9 mouse cellular contexts compared by ENCODE assay signal in the genomic region with DNA sequence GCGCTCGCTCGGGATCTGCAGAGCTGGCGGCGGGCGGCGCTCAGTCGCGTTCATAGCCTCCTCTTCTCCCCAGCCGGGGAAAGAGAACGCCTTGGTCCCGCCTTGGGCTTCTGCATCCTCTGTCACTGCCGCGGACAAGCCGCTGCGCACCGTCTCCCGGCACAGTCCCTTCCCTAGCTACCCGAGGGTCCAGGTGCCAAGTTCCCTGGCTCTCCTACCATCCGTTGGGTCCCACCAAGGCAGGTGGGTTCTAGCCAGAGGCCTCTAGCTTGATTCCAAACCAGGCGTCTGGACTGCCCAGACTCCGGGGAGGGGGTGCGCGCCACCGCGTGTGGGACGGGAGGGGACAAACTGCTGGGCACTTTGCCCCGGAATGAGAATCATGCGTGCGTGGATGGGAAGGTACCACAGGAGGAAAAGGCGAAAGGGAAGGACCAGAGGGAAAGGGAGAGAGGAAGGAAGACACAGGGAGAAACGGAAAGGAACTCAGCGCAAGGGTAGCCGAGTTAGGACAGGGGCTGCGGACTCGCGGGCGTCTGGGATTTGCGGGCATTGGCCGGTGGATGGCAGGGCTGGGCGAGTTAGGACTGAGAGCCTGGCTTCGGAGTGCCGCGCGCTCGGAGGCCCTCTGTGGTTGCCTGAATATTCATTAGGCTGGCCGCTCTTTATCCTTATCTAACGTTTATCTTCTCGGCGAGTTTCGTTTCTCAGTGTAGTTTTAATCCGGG. TPM values are rescaled to one million over a fixed set of nuclear protein-coding genes. Genes with fewer than 3 reads are reported as not detected.
DNase-seq lines count a peak whose midpoint lies in the region; ATAC-seq lines count a peak whose summit lies in the region.
"Had no signal": no experiment of that assay in that cellular context is flagged by ENCODE, and none has a peak within 500 bp of the region (broad histone marks: within the 10 kb centered on the region; RNA-seq: fewer than 3 reads in every experiment).

A gene (plus strand): TSS at position 353 of the 728 bp plus-strand sequence.

- no peaks in the 10 kb centered on the region for H3K9me3 ChIP-seq in lung, embryonic 16.5 days (ENCODE audit: control insufficient read depth, low read length)
- no peaks in the 10 kb centered on the region for H3K9me3 ChIP-seq in forebrain, embryonic 13.5 days (replicated peaks)
- H3K9me3 ChIP-seq in intestine, embryonic 16.5 days (ENCODE audit: control insufficient read depth, low read length), result no peaks in the 10 kb centered on the region
- H3K9me3 ChIP-seq in midbrain, embryonic 12.5 days, result no peaks in the 10 kb centered on the region

- H3K9ac ChIP-seq in lung, embryonic 16.5 days (ENCODE audit: low read length), result peak within 1 kb of the TSS; percentile 4; the same call in 1 of the 2 replicates
- peak within 1 kb of the TSS; percentile 30; the same call in 1 of the 2 replicates for H3K9ac ChIP-seq in forebrain, embryonic 13.5 days
- H3K9ac ChIP-seq in intestine, embryonic 16.5 days (ENCODE audit: low read depth, low read length), result no peak within 1 kb of the TSS
- peak within 1 kb of the TSS; percentile 35 for H3K9ac ChIP-seq in midbrain, embryonic 12.5 days (replicated peaks)

- peak; percentile 32; the same call in 1 of the 2 replicates for ATAC-seq in lung, embryonic 16.5 days (ENCODE audit: low read depth)
- ATAC-seq in forebrain, embryonic 13.5 days, result peak; percentile 48; the same call in 1 of the 2 replicates
- no peak for ATAC-seq in intestine, embryonic 16.5 days
- peak; percentile 42 for ATAC-seq in midbrain, embryonic 12.5 days (ENCODE audit: low FRiP score, low read depth)

- H3K4me1 ChIP-seq in lung, embryonic 16.5 days (replicated peaks; ENCODE audit: control insufficient read depth, insufficient read depth, low read length), result peaks cover 19% of the 10 kb centered on the region
- peaks cover 33% of the 10 kb centered on the region for H3K4me1 ChIP-seq in forebrain, embryonic 13.5 days
- H3K4me1 ChIP-seq in intestine, embryonic 16.5 days (ENCODE audit: control insufficient read depth, insufficient read depth, low read length), result peaks cover 17% of the 10 kb centered on the region
- peaks cover 52% of the 10 kb centered on the region for H3K4me1 ChIP-seq in midbrain, embryonic 12.5 days

- peaks cover 90% of the 10 kb centered on the region for H3K27me3 ChIP-seq in lung, embryonic 16.5 days (ENCODE audit: control insufficient read depth, insufficient read depth, low read depth, low read length)
- peaks cover 98% of the 10 kb centered on the region for H3K27me3 ChIP-seq in forebrain, embryonic 13.5 days
- peaks cover 88% of the 10 kb centered on the region for H3K27me3 ChIP-seq in intestine, embryonic 16.5 days (replicated peaks; ENCODE audit: control insufficient read depth, insufficient read depth, low read length)
- peaks cover 95% of the 10 kb centered on the region for H3K27me3 ChIP-seq in midbrain, embryonic 12.5 days

- peak within 1 kb of the TSS; percentile 73 for H3K4me2 ChIP-seq in lung, embryonic 16.5 days (ENCODE audit: low read depth, low read length)
- H3K4me2 ChIP-seq in forebrain, embryonic 13.5 days, result peak within 1 kb of the TSS; percentile 63
- peak within 1 kb of the TSS; percentile 59 for H3K4me2 ChIP-seq in intestine, embryonic 16.5 days (ENCODE audit: low read depth, low read length)
- H3K4me2 ChIP-seq in midbrain, embryonic 12.5 days (replicated peaks), result peak within 1 kb of the TSS; percentile 74

- no peaks in the 10 kb centered on the region for H3K36me3 ChIP-seq in lung, embryonic 16.5 days (ENCODE audit: control insufficient read depth, insufficient read depth, low read length)
- no peaks in the 10 kb centered on the region for H3K36me3 ChIP-seq in forebrain, embryonic 13.5 days (ENCODE audit: poor library complexity, severe bottlenecking)
- no peaks in the 10 kb centered on the region for H3K36me3 ChIP-seq in intestine, embryonic 16.5 days (ENCODE audit: control insufficient read depth, insufficient read depth, low read length)
- H3K36me3 ChIP-seq in midbrain, embryonic 12.5 days, result no peaks in the 10 kb centered on the region

- DNase-seq in lung, postnatal 25 days (ENCODE audit: low spot score), result no peak
- no peak for DNase-seq in left cerebral cortex, adult 9 months (ENCODE audit: low spot score in 2 of 2)
- DNase-seq in MN1 (ENCODE audit: low spot score), result no peak
- no peak for DNase-seq in spleen, postnatal 14 days (ENCODE audit: low spot score in 2 of 2)

- no peak within 1 kb of the TSS for H3K27ac ChIP-seq in lung, embryonic 16.5 days (ENCODE audit: low read length)
- H3K27ac ChIP-seq in forebrain, embryonic 13.5 days, result no peak within 1 kb of the TSS
- H3K27ac ChIP-seq in intestine, embryonic 16.5 days (ENCODE audit: low read length), result no peak within 1 kb of the TSS
- H3K27ac ChIP-seq in midbrain, embryonic 12.5 days (replicated peaks), result no peak within 1 kb of the TSS
- H3K27ac ChIP-seq: macrophage had no signal

- peak within 1 kb of the TSS; percentile 46 for H3K4me3 ChIP-seq in lung, embryonic 16.5 days (ENCODE audit: low read length)
- peak within 1 kb of the TSS; percentile 35 for H3K4me3 ChIP-seq in forebrain, embryonic 13.5 days
- H3K4me3 ChIP-seq in intestine, embryonic 16.5 days (ENCODE audit: low read length), result peak within 1 kb of the TSS; percentile 43
- peak within 1 kb of the TSS; percentile 43 for H3K4me3 ChIP-seq in midbrain, embryonic 12.5 days

- under 1% methylated on average over 52 of the region's 52 CpGs for WGBS in lung, embryonic 16.5 days
- 0% methylated on average over 51 of the region's 52 CpGs for WGBS in forebrain, embryonic 13.5 days
- WGBS in intestine, embryonic 16.5 days, result under 1% methylated on average over 52 of the region's 52 CpGs
- WGBS in midbrain, embryonic 12.5 days, result under 1% methylated on average over 52 of the region's 52 CpGs

RNA-seq across cellular contexts. Expression of the gene that starts here (rescaled TPM):
- 0.05 TPM in 1 of 2 replicates, not detected in the other for polyA plus RNA-seq in lung, embryonic 16.5 days (2015; fragmentation: Nextera tagmentation; extraction: Ambion mirVana)
- polyA plus RNA-seq in forebrain, embryonic 13.5 days (2015; fragmentation: Nextera tagmentation; extraction: Ambion mirVana), result 0.05 TPM in 1 of 2 replicates, not detected in the other
- polyA plus RNA-seq in intestine, embryonic 16.5 days (2015; fragmentation: Nextera tagmentation; extraction: Ambion mirVana), result not detected in 2 replicates
- 0.32 and 0.33 TPM in 2 replicates for polyA plus RNA-seq in midbrain, embryonic 12.5 days (2016; fragmentation: Nextera tagmentation; extraction: Ambion mirVana)
- polyA plus RNA-seq: macrophage had no signal

Comparison
In these comparisons a context has a peak if more than half of its experiments do, and no peak if none do; other contexts are left out.
1. Peak in ATAC-seq, H3K4me3 ChIP-seq, H3K9ac ChIP-seq and H3K4me2 ChIP-seq in lung, embryonic 16.5 days; RNA of the gene not detected or under 1 TPM.
2. Peak in ATAC-seq, H3K4me3 ChIP-seq, H3K9ac ChIP-seq and H3K4me2 ChIP-seq in forebrain, embryonic 13.5 days; RNA of the gene not detected or under 1 TPM.
3. Peak in ATAC-seq, H3K4me3 ChIP-seq, H3K9ac ChIP-seq and H3K4me2 ChIP-seq in midbrain, embryonic 12.5 days; RNA of the gene not detected or under 1 TPM.